Mouse (Mus musculus) forebrain, embryonic 16.5 days (tissue): Measurements from ENCODE around the gene Lmbr1. TPM values are rescaled to one million over a fixed set of nuclear protein-coding genes. Genes with fewer than 3 reads are reported as not detected.

Experiments used
- ATAC-seq: fragments of 200-750 bp; cut with Nextera tagmentation; 2 replicates; pipeline ENCODE4 v1.8.0; 2017; ENCODE audit warnings: mild to moderate bottlenecking, moderate library complexity
- H3K27ac ChIP-seq: fragments of 300-500 bp; sonication (generic); 2 replicates; pipeline ENCODE4 v1.5.1; 2014; ENCODE audit warnings: low read length, control low read depth
- H3K27me3 ChIP-seq: fragments of 300-500 bp; sonication (generic); replicated peaks from 2 replicates; pipeline ENCODE4 v1.6.1; 2014; ENCODE audit warnings: low read length; ENCODE audit not compliant: control insufficient read depth, insufficient read depth
- H3K36me3 ChIP-seq: fragments of 300-500 bp; sonication (generic); 2 replicates; pipeline ENCODE4 v1.6.1; 2014; ENCODE audit not compliant: control insufficient read depth, insufficient read depth
- H3K4me1 ChIP-seq: fragments of 300-500 bp; sonication (generic); replicated peaks from 2 replicates; pipeline ENCODE4 v1.6.1; 2014; ENCODE audit warnings: low read length; ENCODE audit not compliant: control insufficient read depth, insufficient read depth
- H3K4me2 ChIP-seq: fragments of 300-500 bp; sonication (generic); 2 replicates; pipeline ENCODE4 v1.6.1; 2014; ENCODE audit warnings: mild to moderate bottlenecking, low read length, control low read depth
- H3K4me3 ChIP-seq: fragments of 300-500 bp; sonication (generic); replicated peaks from 2 replicates; pipeline ENCODE4 v1.5.1; 2014; ENCODE audit warnings: mild to moderate bottlenecking, low read length, control low read depth
- H3K9ac ChIP-seq: fragments of 300-500 bp; sonication (generic); replicated peaks from 2 replicates; pipeline ENCODE4 v1.6.1; 2014; ENCODE audit warnings: low read depth, low read length, control low read depth
- H3K9me3 ChIP-seq: fragments of 300-500 bp; sonication (generic); 2 replicates; pipeline ENCODE4 v1.6.1; 2016; ENCODE audit warnings: low read length; ENCODE audit not compliant: control insufficient read depth
- WGBS: fragments of 180-500 bp; shearing (Covaris S2); extraction: QIAGEN DNeasy Blood & Tissue Kit; methylation state at CpG from one replicate; pipeline ENCODE4 v1.1.7; 2014; 5-methylcytosine and 5-hydroxymethylcytosine counted together
- polyA plus RNA-seq: library from polyadenylated mRNA; unstranded; fragments of >200 nt; fragmentation: Nextera tagmentation; extraction: Ambion mirVana; gene quantifications from 2 replicates; pipeline ENCODE4 v1.2.1, GENCODE M21; 2015

The Lmbr1 gene
- polyA plus RNA-seq, 1 experiment from 2014 or later, result 31.5 TPM

- no peak overlapping the region for H3K4me3 ChIP-seq
- no peak overlapping the region for H3K4me2 ChIP-seq
- H3K36me3 ChIP-seq, result no peaks in the 10 kb centered on the region
- H3K9me3 ChIP-seq, result no peaks in the 10 kb centered on the region
- H3K27ac ChIP-seq, result no peak overlapping the region
- H3K4me1 ChIP-seq, result no peaks in the 10 kb centered on the region
- H3K27me3 ChIP-seq, result no peaks in the 10 kb centered on the region
- no peak overlapping the region for H3K9ac ChIP-seq
- no peak for ATAC-seq
Measured at GRCm38 (mm10) chr5:29274746-29275145, 103.4 kb downstream of the Lmbr1 start.

GRCm38 (mm10) chr5:29273426-29273825 is 104.8 kb downstream of the Lmbr1 start:
- Histone ChIP-seq H3K9me3 (no peaks in the 10 kb centered on the region), H3K4me1 (no peaks in the 10 kb centered on the region), H3K9ac (no peak overlapping the region), H3K4me2 (no peak overlapping the region), H3K4me3 (no peak overlapping the region), H3K27ac (no peak overlapping the region), H3K27me3 (no peaks in the 10 kb centered on the region), H3K36me3 (no peaks in the 10 kb centered on the region)
- WGBS, result 53% methylated on average over 2 of the region's 2 CpGs
- no peak for ATAC-seq

GRCm38 (mm10) chr5:29270879-29271278 is 107.3 kb downstream of the Lmbr1 start:
- no peak overlapping the region for H3K9ac ChIP-seq
- H3K27me3 ChIP-seq, result no peaks in the 10 kb centered on the region
- no peaks in the 10 kb centered on the region for H3K9me3 ChIP-seq
- ATAC-seq, result no peak
- H3K4me2 ChIP-seq, result no peak overlapping the region
- H3K4me1 ChIP-seq, result no peaks in the 10 kb centered on the region
- H3K4me3 ChIP-seq, result no peak overlapping the region
- H3K27ac ChIP-seq, result no peak overlapping the region
- H3K36me3 ChIP-seq, result no peaks in the 10 kb centered on the region
- WGBS, result 57% methylated on average over 4 of the region's 4 CpGs

- Histone ChIP-seq H3K4me3 (no peak overlapping the region), H3K4me1 (no peaks in the 10 kb centered on the region), H3K27me3 (no peaks in the 10 kb centered on the region), H3K9me3 (no peaks in the 10 kb centered on the region), H3K4me2 (no peak overlapping the region), H3K27ac (no peak overlapping the region), H3K9ac (no peak overlapping the region), H3K36me3 (no peaks in the 10 kb centered on the region)
- no peak for ATAC-seq
- WGBS, result 6% methylated on average over 2 of the region's 2 CpGs
Measured at GRCm38 (mm10) chr5:29253876-29254275, 124.3 kb downstream of the Lmbr1 start.

GRCm38 (mm10) chr5:29251496-29251873 is 126.7 kb downstream of the Lmbr1 start:
- Histone ChIP-seq H3K27ac (no peak overlapping the region), H3K9ac (no peak overlapping the region)
- WGBS, result 37% methylated on average over 1 of the region's 1 CpGs

GRCm38 (mm10) chr5:29250795-29251495 is 127.2 kb downstream of the Lmbr1 start:
- Histone ChIP-seq H3K4me2 (no peak overlapping the region), H3K36me3 (no peaks in the 10 kb centered on the region), H3K9ac (no peak overlapping the region), H3K27me3 (no peaks in the 10 kb centered on the region), H3K4me3 (no peak overlapping the region), H3K4me1 (no peaks in the 10 kb centered on the region), H3K27ac (no peak overlapping the region), H3K9me3 (no peaks in the 10 kb centered on the region)
- 12% methylated on average over 8 of the region's 8 CpGs for WGBS
- no peak for ATAC-seq

More at GRCm38 (mm10) chr5:29251496-29251873, 126.7 kb downstream of the Lmbr1 start:
- Histone ChIP-seq H3K4me3 (no peak overlapping the region), H3K4me1 (no peaks in the 10 kb centered on the region), H3K36me3 (no peaks in the 10 kb centered on the region), H3K9me3 (no peaks in the 10 kb centered on the region), H3K4me2 (no peak overlapping the region), H3K27me3 (no peaks in the 10 kb centered on the region)
- no peak for ATAC-seq

GRCm38 (mm10) chr5:29244769-29245168 is 133.4 kb downstream of the Lmbr1 start:
- peak; percentile 77 for ATAC-seq
- H3K9ac ChIP-seq, result no peak overlapping the region
- no peak overlapping the region for H3K4me2 ChIP-seq
- H3K4me3 ChIP-seq, result no peak overlapping the region
- no peaks in the 10 kb centered on the region for H3K36me3 ChIP-seq
- no peak overlapping the region for H3K27ac ChIP-seq
- H3K4me1 ChIP-seq, result peaks cover 9% of the 10 kb centered on the region; the same call in 1 of the 2 replicates
- no peaks in the 10 kb centered on the region for H3K27me3 ChIP-seq
- no CpG with 5 or more reads among the region's 1 CpGs for WGBS
- H3K9me3 ChIP-seq, result peaks cover 2% of the 10 kb centered on the region; the same call in 1 of the 2 replicates

- ATAC-seq, result no peak
- H3K4me2 ChIP-seq, result no peak overlapping the region
- no peak overlapping the region for H3K27ac ChIP-seq
- no peaks in the 10 kb centered on the region for H3K36me3 ChIP-seq
- no peaks in the 10 kb centered on the region for H3K27me3 ChIP-seq
- no peak overlapping the region for H3K4me3 ChIP-seq
- no peak overlapping the region for H3K9ac ChIP-seq
- peaks cover 2% of the 10 kb centered on the region; the same call in 1 of the 2 replicates for H3K9me3 ChIP-seq
- no peaks in the 10 kb centered on the region for H3K4me1 ChIP-seq
Measured at GRCm38 (mm10) chr5:29238379-29238778, 139.8 kb downstream of the Lmbr1 start.

- Histone ChIP-seq H3K36me3 (no peaks in the 10 kb centered on the region), H3K9me3 (no peaks in the 10 kb centered on the region), H3K4me3 (no peak overlapping the region), H3K27ac (no peak overlapping the region), H3K4me2 (no peak overlapping the region), H3K27me3 (no peaks in the 10 kb centered on the region), H3K4me1 (no peaks in the 10 kb centered on the region), H3K9ac (no peak overlapping the region)
- WGBS, result 89% methylated on average over 2 of the region's 2 CpGs
- ATAC-seq, result no peak
Measured at GRCm38 (mm10) chr5:29230481-29230880, 147.7 kb downstream of the Lmbr1 start.

GRCm38 (mm10) chr5:29224089-29224488 is 154.1 kb downstream of the Lmbr1 start:
- no peaks in the 10 kb centered on the region for H3K36me3 ChIP-seq
- no peak overlapping the region for H3K27ac ChIP-seq
- H3K9ac ChIP-seq, result no peak overlapping the region
- no peaks in the 10 kb centered on the region for H3K4me1 ChIP-seq
- no peak overlapping the region for H3K4me3 ChIP-seq
- no peak overlapping the region for H3K4me2 ChIP-seq
- 91% methylated on average over 7 of the region's 7 CpGs for WGBS
- no peaks in the 10 kb centered on the region for H3K9me3 ChIP-seq
- ATAC-seq, result no peak
- H3K27me3 ChIP-seq, result no peaks in the 10 kb centered on the region
